Mouse (Mus musculus) Patski (cell line): Measurements from ENCODE around the gene Irf4. TPM values are rescaled to one million over a fixed set of nuclear protein-coding genes. Genes with fewer than 3 reads are reported as not detected.

Source experiments
- ATAC-seq: fragments of 100-300 bp; one replicate; pipeline ENCODE4 v1.8.0; 2021
- CTCF ChIA-PET: fragments of 350-600 bp; sonication (Branson Sonifier 250); formaldehyde crosslinking; loops from one replicate; lab custom pipeline; 2022; ENCODE audit warnings: inconsistent platforms; lab: Charles Lee
- POLR2A ChIA-PET: fragments of 350-600 bp; sonication (Branson Sonifier 250); formaldehyde crosslinking; loops from one replicate; lab custom pipeline; 2022; ENCODE audit warnings: antibody characterized with exemption, inconsistent platforms; lab: Charles Lee
- DNase-seq: peaks from one replicate; pipeline ENCODE4 v3.0.0-alpha.2; 2011; ENCODE audit warnings: low read depth, low spot score
- H3K27me3 ChIP-seq: fragments of 371-371 bp; one replicate; pipeline ENCODE4 v1.5.1; 2021
- CTCF ChIP-seq: fragments of 100-300 bp; IDR thresholded peaks from one replicate; pipeline ENCODE4 v1.5.1; 2021
- in situ Hi-C: fragments of 300-500 bp; cut with MboI; formaldehyde crosslinking; loops from 3 replicates; pipeline ENCODE4 v1.11.1; 2018; ENCODE audit warnings: low pct_unique_long_range_greater_than_20kb, mixed read lengths
- polyA plus RNA-seq: library from polyadenylated mRNA; unstranded; gene quantifications from one replicate; pipeline ENCODE4 v1.2.3, GENCODE M21; 2021

The Irf4 gene
- polyA plus RNA-seq, 1 experiment from 2014 or later = 0.15 TPM

DNA sequence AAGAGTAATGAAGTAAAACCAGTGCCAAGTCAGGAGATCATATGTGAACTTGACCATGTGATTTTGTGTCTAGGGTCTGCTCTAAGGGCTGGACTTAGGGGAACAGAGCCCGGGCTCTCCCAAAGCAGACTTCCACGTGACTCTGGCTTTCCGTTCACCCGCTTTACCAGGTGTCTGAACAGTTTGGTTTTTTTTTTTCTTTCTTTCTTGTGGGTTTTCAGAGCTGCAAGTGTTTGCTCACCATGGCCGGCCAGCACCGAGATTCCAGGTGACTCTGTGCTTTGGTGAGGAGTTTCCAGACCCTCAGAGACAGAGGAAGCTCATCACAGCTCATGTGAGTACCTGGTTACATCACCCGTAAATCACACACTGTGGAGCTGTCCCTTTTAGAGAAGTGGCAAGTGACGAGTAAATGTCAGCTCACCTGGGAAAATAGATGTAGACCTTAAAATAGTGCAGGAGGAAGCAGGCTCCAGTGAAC, 12.2 kb downstream of the Irf4 start:
- in situ Hi-C loops = no loop called here
- POLR2A ChIA-PET = no interaction called here

GRCm38 (mm10) chr13:30762224-30762623, 13.2 kb downstream of the Irf4 start:
- ATAC-seq (no peak), DNase-seq (no peak)
- CTCF ChIA-PET = no interaction called here
- in situ Hi-C loops = no loop called here
- H3K27me3 ChIP-seq = no peaks in the 10 kb centered on the region
- TF ChIP-seq CTCF = no peak
- POLR2A ChIA-PET = no interaction called here

More for the DNA sequence above, 12.2 kb downstream of the Irf4 start:
- no peak for ATAC-seq
- CTCF ChIA-PET = no interaction called here
- peaks cover 8% of the 10 kb centered on the region for H3K27me3 ChIP-seq
- no peak for DNase-seq
- no peak for TF ChIP-seq CTCF

DNA sequence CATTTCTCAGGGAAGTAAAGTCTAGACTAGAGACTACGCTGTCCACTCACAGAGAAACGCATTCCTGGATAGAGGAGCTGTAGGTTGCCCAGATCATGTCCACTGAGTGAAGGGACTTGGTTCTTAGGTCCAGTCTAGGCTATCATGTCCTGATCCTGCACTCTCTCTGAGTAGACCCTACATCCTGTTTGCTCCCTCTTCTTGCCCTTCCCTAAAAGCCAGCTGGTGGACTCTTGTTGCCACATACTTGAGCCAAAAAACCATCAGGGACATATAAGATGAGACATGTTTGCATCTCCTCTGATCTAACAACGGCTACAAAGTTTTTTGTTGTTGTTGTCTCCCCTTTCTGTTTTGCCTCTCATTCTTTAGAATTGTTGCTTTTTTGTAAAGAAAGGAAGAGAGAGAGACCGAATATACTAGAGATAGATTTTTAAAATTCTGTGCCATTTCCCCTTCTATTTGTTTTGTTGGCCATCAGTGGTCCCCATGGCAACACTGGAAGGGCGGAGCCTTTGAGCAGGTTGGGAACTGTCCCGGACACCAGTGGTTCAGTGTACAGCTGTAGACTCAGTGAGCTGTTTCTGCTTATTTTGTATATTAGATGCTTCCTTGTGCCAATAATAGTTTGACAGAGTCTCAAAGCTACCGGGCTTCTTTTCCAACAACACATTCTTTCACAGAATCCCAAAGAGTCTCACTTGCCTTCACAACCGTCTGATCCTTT, 15.2 kb downstream of the Irf4 start:
- in situ Hi-C loops = no loop called here
- CTCF ChIA-PET = no interaction called here
- POLR2A ChIA-PET = no interaction called here

DNA sequence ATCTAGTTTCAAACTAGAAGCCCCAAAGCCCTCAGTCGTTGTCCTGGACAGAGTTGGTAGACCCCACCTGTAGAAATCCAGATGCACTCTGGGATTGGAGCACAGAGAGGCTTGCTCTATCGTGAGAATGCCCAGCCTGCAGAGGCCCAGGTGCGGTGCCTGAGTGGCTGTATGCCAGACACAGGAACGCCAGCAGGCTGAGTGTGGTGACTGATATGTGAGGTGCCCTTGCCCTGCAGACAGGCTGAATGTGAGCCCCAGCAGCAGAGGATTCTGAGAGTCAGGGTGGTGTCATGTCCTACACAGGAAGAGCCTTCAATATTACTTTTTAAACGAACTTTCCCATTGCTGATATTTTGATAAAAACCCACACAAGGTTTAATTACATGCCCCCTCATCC, 16.9 kb downstream of the Irf4 start:
- DNase-seq (no peak), ATAC-seq (no peak)
- POLR2A ChIA-PET = no interaction called here
- in situ Hi-C loops = no loop called here
- CTCF ChIA-PET = no interaction called here
- no peak for TF ChIP-seq CTCF
- no peaks in the 10 kb centered on the region for H3K27me3 ChIP-seq

More for the DNA sequence above, 15.2 kb downstream of the Irf4 start:
- TF ChIP-seq CTCF = no peak
- no peaks in the 10 kb centered on the region for H3K27me3 ChIP-seq
- no peak for ATAC-seq
- no peak for DNase-seq

DNA sequence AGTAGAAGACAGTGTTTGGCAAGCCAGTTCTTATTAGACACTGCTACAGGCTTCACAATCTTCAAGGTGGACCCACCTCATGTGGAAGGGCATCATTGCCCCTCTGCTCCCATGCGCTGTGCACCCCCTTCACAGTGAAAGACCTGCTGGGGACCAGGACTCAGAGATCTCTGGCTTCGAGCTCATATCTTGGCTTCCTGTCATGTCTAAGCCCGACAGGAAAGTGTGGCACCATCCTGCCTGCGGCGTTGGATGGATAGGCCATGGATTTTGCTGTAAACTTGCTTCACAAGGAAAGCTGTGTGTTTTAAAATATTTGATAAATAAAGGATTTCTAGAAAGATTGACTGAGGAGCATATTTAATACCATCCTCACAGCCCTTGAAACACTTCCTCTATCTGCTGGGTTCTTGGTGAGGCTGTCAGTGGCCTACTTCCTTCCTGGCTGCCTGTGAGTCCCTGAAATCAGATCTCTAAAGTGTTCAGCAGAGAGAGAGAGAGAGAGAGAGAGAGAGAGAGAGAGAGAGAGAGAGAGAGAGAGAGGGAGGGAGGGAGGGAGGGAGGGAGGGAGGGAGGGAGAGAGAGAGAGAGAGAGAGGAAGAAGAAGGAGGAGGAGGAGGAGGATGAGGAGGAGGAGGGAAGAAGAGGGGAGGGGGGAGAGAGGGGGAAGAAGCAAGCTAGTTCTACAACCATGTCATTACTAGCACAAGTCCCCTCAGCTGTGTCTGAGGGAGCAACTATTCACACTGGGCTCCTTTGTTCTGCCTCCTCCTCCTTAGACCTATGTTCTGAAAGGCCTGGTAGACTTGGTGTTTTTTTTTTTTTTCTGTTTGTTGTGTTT, 17.8 kb downstream of the Irf4 start:
- in situ Hi-C loops = no loop called here
- DNase-seq (no peak), ATAC-seq (no peak)
- ChIA-PET CTCF (no interaction called here), POLR2A (no interaction called here)
- H3K27me3 ChIP-seq = no peaks in the 10 kb centered on the region
- TF ChIP-seq CTCF = no peak

- CTCF ChIA-PET = interaction anchor here (0.6 kb wide), 1 partner anchor 14 kb away, joined by 3 read pairs; no protein-coding TSS in a partner anchor
- DNase-seq = no peak
- H3K27me3 ChIP-seq = peaks cover 2% of the 10 kb centered on the region
- in situ Hi-C loops = no loop called here
- no peak for ATAC-seq
- POLR2A ChIA-PET = no interaction called here
- TF ChIP-seq CTCF = no peak
Measured at GRCm38 (mm10) chr13:30767477-30768127, 18.6 kb downstream of the Irf4 start.

DNA sequence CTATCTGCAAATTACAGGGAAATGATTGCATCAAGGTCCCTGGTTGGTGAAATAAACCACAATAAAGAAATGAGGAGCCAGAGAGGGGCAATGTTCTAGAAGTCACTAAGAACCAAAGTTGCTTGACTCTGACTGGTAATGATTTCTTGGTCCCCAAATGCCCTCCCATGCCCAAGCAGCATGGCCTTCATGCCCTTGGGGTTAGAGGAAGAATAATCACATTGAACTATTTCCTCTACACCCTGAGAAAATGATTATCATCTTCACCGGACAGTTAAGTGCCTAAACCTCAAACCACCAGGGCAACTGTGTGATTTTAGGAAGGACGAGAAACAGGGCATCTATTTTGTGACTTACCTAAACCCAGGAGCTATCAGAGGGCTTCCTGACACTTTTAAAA, 27.0 kb downstream of the Irf4 start:
- in situ Hi-C loops = no loop called here
- ATAC-seq (no peak), DNase-seq (no peak)
- CTCF ChIA-PET = no interaction called here
- POLR2A ChIA-PET = no interaction called here
- TF ChIP-seq CTCF = no peak
- H3K27me3 ChIP-seq = peaks cover 18% of the 10 kb centered on the region

DNA sequence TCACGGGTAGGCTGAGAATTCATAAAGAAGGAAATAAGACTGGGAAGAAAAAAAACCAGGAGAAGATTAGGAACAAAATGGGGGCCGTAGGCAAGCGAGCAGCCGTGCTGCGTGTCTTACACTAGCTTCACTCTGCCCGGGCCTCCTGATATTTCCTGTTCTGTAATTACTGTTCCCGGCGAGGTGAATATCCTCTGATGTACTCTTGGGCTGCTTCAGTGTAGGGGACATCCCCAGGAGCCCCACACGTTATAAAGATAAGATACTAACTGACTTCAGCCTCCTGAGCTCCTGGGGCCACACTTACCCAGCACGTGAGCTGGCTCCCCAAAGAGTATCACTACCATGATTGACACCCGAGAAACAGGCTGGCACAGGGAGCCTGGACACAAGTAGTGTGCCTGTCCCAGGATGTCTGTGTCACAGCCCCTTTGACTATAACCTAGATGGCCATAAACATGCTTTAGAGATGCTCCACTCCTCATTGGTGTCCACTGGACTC, 28.7 kb downstream of the Irf4 start:
- POLR2A ChIA-PET = no interaction called here
- DNase-seq = no peak
- CTCF ChIA-PET = no interaction called here
- in situ Hi-C loops = no loop called here
- H3K27me3 ChIP-seq = peaks cover 14% of the 10 kb centered on the region
- no peak for ATAC-seq
- TF ChIP-seq CTCF = no peak

DNA sequence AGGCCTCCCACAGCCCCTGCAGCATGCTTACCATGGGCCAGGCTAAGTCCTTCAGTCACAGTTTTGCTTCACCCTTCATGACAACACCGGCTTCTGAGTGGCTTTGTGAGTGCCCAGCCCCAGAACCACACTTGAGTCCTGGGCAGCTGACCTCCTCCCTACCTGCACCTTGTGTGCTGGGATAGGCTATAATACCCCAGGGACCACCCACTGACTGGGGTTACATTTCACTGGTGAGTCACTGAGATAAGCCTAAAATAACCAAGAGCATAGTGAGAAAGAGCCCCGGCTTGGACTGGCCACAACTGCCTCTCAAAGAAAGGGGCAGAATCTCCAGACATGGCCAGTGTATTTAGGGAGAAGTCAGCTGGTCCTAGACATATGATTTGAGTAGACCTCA, 32.9 kb downstream of the Irf4 start:
- ChIA-PET POLR2A (no interaction called here), CTCF (interaction anchor here (1.3 kb wide), 1 partner anchor 9 kb away, joined by 3 read pairs; no protein-coding TSS in a partner anchor)
- in situ Hi-C loops = no loop called here
- TF ChIP-seq CTCF = no peak
- peak; percentile 52 for ATAC-seq
- DNase-seq = no peak
- H3K27me3 ChIP-seq = no peaks in the 10 kb centered on the region

DNA sequence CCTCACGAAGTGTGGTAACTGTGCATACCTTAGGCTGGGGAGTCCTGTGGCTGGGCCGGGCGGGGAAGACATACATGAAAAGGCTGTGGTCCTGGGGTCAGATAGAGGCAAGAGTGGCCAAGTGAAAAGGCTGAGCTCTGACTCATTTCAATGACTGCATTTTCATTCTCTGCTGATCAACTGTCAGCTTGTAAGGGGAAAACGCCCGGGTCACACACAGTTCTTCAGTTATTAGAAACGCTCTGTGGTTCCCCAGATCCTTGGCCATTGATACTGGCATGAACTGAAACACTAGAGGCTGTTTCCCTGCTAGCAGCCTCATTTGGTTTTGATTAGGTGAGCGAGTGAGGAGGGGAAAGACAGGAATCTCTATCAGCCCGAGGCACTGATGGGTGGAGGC, 33.4 kb downstream of the Irf4 start:
- ChIA-PET POLR2A (interaction anchor here (0.5 kb wide), 1 partner anchor 14 kb away, joined by 5 read pairs; no protein-coding TSS in a partner anchor), CTCF (interaction anchor here (1.3 kb wide), 1 partner anchor 9 kb away, joined by 3 read pairs; no protein-coding TSS in a partner anchor)
- ATAC-seq (peak; percentile 76), DNase-seq (no peak)
- no peaks in the 10 kb centered on the region for H3K27me3 ChIP-seq
- in situ Hi-C loops = no loop called here
- TF ChIP-seq CTCF = no peak
